Mouse (Mus musculus) myocyte (in vitro differentiated cells): ENCODE results near the gene Cd320.

Experiments
- CEBPB ChIP-seq: IDR thresholded peaks from 2 replicates; pipeline ENCODE4 v1.6.1; 2011; ENCODE audit warnings: mild to moderate bottlenecking, moderate library complexity; ENCODE audit not compliant: poor library complexity, insufficient read depth, severe bottlenecking
- E2F4 ChIP-seq: IDR thresholded peaks from one replicate; pipeline ENCODE4 v1.6.1; 2011; ENCODE audit warnings: mild to moderate bottlenecking, control low read depth, moderate library complexity; ENCODE audit not compliant: insufficient read depth
- MAX ChIP-seq: IDR thresholded peaks from one replicate; pipeline ENCODE4 v1.6.1; 2011; ENCODE audit warnings: low read depth, mild to moderate bottlenecking, control low read depth
- MYOD1 ChIP-seq, 3 experiments: IDR thresholded peaks; one replicate each; pipeline ENCODE4 v1.6.1; 2011; ENCODE audit warnings: control low read depth in 2 of 3, low read depth in 2 of 3, mild to moderate bottlenecking in 2 of 3, moderate library complexity in 1 of 3; ENCODE audit not compliant: insufficient read length in 2 of 3, control insufficient read depth in 1 of 3
- POLR2A ChIP-seq: IDR thresholded peaks from one replicate; pipeline ENCODE4 v1.6.1; 2011; ENCODE audit warnings: low read depth, mild to moderate bottlenecking, control low read depth, moderate library complexity; ENCODE audit not compliant: insufficient read length
- REST ChIP-seq: IDR thresholded peaks from one replicate; pipeline ENCODE4 v1.6.1; 2011; ENCODE audit warnings: mild to moderate bottlenecking, control low read depth, moderate library complexity; ENCODE audit not compliant: insufficient read depth, insufficient read length
- TCF12 ChIP-seq: IDR thresholded peaks from one replicate; pipeline ENCODE4 v1.6.1; 2011; ENCODE audit warnings: mild to moderate bottlenecking, control low read depth; ENCODE audit not compliant: poor library complexity, insufficient read depth, severe bottlenecking
- USF1 ChIP-seq: IDR thresholded peaks from one replicate; pipeline ENCODE4 v1.6.1; 2011; ENCODE audit warnings: low read depth, mild to moderate bottlenecking, control low read depth, moderate library complexity

DNA sequence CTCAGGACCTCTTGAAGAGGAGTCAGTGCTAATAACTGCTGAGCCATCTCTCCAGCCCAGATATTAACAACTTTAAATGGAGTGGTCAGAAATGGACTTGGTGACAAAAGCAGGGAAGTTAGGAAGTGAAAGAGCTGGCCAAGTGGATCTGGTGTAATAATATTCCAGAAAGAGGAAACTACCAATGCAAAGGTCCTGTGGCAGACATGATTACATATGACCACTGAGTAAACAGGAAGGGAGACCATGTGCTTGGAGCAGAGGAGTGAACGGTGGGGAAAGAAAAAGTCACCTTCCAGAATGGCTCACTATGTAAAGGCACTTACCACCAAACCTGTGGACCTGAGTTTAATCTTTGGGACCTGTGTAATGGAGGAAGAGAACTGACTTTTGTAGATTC, 43.6 kb upstream of the Cd320 start:
- TF ChIP-seq POLR2A = no peak
- TF ChIP-seq MAX = no peak
- TF ChIP-seq TCF12 = no peak
- no peak for TF ChIP-seq CEBPB
- no peak for TF ChIP-seq MYOD1 (IDR thresholded peaks at IDR 0.05; ENCODE audit: control insufficient read depth in 1 of 3, insufficient read length in 2 of 3, low read depth in 2 of 3)
- TF ChIP-seq REST = no peak
- TF ChIP-seq E2F4 = no peak
- TF ChIP-seq USF1 = no peak
